Mouse (Mus musculus) gastrocnemius, adult 8-10 months (tissue): ENCODE results near the gene Tmem38b. TPM values are rescaled to one million over a fixed set of nuclear protein-coding genes. Genes with fewer than 3 reads are reported as not detected.

Experiments
- DNase-seq, 2 experiments: peaks; one replicate each; pipeline ENCODE4 v3.0.0; 2022; ENCODE audit warnings: low spot score in 2 of 2
- total RNA-seq, 4 experiments: library from RNA; stranded (reverse); gene quantifications; 2 replicates each; pipeline ENCODE4 v1.2.4; 2022

The Tmem38b gene
- total RNA-seq, 4 experiments from 2014 or later = 56.5 to 89.2 (median 63.7) TPM

DNA sequence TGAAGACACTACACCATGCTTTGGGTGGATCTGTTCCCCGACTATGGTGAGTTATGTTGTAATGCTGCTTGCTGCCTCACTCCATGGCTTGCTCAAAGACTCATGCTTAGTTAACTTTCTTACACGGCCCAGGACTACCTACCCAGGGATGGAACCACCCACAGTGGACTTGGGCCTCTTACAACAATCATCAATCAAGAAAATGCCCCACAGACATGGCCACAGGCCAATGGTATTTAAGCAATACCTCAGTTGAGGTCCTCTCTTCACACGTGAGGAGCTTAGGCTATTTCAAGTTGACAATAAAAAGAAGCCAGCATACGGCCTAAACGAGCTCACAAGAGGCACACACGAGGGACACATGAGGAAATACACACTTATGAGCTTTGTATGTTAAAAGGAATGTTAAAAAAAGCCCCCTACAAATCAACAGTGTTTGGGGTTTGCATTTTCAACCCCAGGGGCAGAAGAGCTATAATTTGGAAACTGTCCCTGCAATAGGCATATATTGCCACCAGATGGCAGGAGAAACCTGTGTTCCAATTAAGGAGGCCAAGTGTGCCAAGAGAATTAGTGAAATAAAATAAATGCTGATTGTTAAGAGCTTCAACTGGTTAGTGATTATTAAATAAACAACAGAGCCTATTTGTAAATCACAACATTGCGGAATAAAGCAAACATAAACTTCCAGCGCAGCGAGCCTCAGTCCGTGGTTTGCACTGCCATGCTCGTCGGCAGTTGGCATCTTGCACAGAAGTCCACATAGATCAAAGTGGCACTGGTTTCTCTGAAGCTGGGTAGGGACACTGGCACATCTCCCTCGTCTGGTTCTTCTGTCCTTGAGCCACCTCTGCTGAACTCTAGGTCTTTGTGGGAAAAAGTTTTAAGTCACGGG, 58.8 kb downstream of the Tmem38b start:
- DNase-seq = no peak

DNA sequence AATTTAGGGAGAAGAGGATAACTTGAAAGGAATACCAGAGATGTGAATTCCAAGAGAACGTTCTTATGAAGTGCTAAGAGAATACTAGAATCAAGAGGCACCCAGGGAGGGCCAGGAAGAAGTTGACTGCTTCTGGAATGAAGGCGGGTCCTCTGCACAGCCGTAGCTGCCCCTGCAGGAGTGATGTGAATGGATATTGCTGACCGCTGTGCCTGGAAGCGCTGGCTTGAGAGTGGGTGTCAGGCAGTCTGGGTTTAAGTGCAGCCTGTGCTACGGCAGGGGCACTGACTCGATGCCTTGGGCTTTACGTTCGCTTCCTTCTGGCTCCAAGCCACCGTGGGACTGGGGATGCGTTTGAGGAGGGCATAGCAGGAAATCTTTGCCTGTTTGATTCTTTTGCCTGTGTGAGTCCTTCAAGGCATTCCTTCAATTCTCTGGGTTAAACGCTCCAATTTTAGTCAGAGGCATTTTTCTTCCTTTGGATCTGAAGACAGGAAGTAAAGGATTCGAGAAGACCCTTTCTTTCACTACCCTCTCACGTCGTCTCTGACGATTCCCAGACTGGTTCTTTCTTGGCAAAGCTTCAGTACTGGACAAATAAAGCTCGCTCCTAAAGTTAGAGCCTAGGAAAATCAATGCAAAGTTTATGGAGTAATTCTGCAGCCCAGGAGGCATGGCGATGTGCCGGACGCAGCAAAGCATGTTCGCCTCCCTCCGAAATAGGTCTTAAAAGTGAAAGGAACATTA, 60.7 kb downstream of the Tmem38b start:
- DNase-seq = no peak

DNA sequence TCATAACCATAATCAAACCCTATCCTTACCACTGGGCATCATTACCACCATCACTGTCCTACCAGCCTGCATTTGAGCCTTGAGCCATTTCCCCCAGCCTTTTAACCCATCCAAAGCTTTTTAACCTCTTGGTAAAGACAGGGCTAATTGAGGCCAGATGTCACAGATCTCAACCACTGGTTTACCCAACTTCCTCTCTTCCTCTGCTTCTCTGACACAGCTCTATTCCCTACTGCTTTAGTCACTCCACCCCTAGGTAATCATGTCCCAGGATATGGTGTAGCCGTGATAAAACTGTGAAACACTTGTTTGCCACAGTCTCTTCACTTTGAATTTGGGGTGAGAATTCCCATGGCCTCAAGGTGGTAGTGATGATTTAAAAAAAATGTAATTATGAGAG, 69.5 kb downstream of the Tmem38b start:
- DNase-seq = no peak

DNA sequence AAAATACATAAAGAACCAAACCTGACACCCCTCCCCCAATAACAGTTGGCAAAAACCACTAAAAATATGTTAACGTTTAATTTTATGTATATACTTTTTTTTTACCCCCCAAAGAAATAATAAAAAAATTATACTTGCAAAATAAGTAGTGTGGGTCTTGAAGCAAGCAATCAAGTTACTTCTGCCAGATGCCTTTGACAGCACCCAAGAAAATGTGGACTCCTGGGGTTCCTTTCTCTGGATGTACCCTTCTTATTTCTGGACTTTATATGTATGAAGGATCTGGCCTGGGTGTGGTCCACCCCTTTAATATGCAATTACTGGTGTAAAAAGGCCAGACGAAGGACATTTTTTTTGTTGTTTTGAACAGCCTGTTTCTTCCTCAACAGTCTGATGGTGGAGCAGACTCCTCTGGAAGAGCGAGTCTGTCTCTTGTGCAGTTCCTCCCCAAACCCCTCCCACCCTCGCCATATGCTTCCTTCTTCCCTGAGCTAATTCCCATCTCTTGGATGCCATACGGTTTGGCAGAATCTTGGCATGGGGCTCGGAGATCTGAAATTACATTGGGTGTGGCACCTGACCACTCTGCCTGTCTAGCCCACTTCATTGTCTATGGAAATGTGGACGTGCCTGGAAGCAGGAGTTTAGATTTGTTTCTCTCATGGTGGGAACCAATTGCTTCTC, 70.4 kb downstream of the Tmem38b start:
- DNase-seq = no peak

DNA sequence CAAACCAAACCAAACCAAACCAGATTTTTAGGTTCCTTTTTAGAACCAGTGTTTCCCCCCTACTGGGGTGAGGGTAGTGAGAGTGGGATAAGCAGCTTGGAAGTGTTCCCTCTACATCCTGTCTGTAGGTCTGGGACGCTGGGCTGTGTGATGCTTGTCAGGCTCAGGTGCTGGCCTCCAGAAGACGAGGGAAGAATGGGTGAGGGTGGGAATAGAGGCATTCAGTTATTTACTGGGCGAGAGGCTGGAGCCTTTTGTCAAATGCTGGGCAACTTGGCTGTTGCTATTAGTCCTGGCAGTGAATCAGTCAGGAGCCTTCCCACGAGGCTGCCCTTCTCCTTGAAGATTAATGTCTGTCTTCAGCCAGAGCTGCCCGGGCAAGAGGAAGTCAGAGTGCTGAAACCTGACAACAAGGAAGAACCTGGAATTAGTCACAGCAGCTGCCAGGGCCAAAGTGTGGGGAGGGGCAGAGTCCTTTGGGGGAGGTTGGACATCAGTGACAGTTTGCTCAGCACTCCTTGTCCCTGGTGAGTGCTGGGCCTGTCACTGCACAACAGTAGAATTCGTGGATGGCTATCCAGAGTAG, 74.6 kb downstream of the Tmem38b start:
- no peak for DNase-seq

DNA sequence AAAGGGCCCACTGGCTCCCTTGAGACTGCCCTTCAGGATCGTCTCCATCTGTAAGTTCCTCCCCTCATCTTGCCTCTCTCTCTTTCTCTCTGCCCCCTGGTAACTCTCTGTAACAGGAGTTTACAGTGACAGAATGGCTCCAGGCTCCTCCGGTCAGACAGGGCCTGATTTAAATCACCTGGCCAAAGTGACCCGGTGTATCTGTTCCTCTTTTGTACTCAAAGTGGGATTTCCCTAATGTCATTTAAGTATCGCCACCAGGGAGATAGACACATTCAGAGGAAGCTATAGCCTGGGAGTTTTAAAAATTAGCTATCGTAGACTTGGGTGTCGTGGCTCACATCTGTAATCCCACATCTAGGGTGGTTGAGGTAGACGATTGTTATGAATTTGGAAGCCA, 78.5 kb downstream of the Tmem38b start:
- no peak for DNase-seq

DNA sequence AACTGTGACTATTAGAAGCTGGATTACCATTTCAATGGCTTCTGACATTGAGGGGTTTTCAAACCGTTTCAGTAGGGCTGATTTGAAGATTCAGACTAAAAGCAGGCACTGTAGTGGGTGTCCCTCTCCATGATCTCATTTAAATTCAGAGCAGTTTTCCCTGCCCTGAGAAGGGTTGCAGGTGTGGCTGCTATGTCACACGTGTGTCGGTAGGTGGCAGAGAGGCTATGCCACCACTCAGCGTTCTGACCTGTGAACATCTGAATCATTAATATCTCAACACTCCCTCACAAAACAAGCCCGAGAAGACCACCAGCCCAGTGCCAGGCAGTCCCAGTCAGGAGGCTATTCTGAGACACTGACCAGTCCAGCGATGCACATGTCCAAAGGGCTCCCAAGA, 79.7 kb downstream of the Tmem38b start:
- DNase-seq = no peak

DNA sequence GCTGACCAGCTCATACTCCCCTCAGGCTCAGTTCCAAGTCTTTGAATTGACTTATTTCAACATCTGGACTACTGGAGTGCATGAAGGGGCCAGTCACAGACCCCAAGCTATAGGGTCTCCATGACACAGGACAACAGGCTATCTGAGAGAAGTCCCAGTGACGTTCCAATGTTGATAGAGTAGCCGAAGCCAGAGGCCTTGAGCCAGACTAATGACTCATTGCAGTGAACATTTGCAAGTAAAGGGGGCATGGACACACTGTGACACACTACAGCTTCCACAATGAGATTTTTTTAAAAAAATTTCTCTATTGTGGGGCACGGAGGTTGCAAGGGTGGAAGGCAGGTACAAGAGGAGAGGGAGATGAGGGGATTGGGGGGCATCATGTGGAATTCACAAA, 81.2 kb downstream of the Tmem38b start:
- no peak for DNase-seq

Other genes with a start within 250 kb of the Tmem38b start
- 10 to 100 TPM in 2 of 4 experiments, 1 to 10 TPM in 2; 8.4 to 10.9 (median 9.8) TPM for gene Fsd1l, start 194.6 kb upstream of the Tmem38b start, total RNA-seq
- 10 to 100 TPM in 1 of 4 experiments, 1 to 10 TPM in 3; 6.2 to 10.7 (median 7.2) TPM for gene Fktn, start 112.0 kb upstream of the Tmem38b start, total RNA-seq
- under 1 TPM; 0.51 to 0.76 (median 0.61) TPM for gene Tal2, start 46.3 kb upstream of the Tmem38b start, total RNA-seq